Mouse (Mus musculus) limb, embryonic 11.5 days (tissue): ENCODE data around the gene Prune2. TPM values are rescaled to one million over a fixed set of nuclear protein-coding genes. Genes with fewer than 3 reads are reported as not detected.

Source experiments
- ATAC-seq: fragments of 200-750 bp; cut with Nextera tagmentation; 2 replicates; pipeline ENCODE4 v1.8.0; 2017; ENCODE audit warnings: low read depth; ENCODE audit not compliant: insufficient number of reproducible peaks, low FRiP score, low TSS enrichment
- DNase-seq: peaks from one replicate; pipeline ENCODE4 v3.0.0-alpha.2; 2015; ENCODE audit warnings: low spot score
- H3K27ac ChIP-seq: fragments of 300-500 bp; sonication (generic); replicated peaks from 2 replicates; pipeline ENCODE4 v1.5.1; 2014; ENCODE audit warnings: low read depth, mild to moderate bottlenecking, low read length
- H3K27me3 ChIP-seq: fragments of 300-500 bp; sonication (generic); 2 replicates; pipeline ENCODE4 v1.6.1; 2014; ENCODE audit warnings: mild to moderate bottlenecking, low read length, mixed read lengths; ENCODE audit not compliant: control insufficient read depth, insufficient read depth
- H3K36me3 ChIP-seq: fragments of 300-500 bp; sonication (generic); 2 replicates; pipeline ENCODE4 v1.6.1; 2014; ENCODE audit warnings: mild to moderate bottlenecking, low read length, moderate library complexity, mixed read lengths; ENCODE audit not compliant: control insufficient read depth, insufficient read depth
- H3K4me1 ChIP-seq: fragments of 300-500 bp; sonication (generic); 2 replicates; pipeline ENCODE4 v1.6.1; 2014; ENCODE audit warnings: low read length, mixed read lengths; ENCODE audit not compliant: control insufficient read depth, insufficient read depth
- H3K4me2 ChIP-seq: fragments of 300-500 bp; sonication (generic); 2 replicates; pipeline ENCODE4 v1.6.1; 2014; ENCODE audit warnings: low read depth, mild to moderate bottlenecking, moderate library complexity; ENCODE audit not compliant: severe bottlenecking
- H3K4me3 ChIP-seq: fragments of 300-500 bp; sonication (generic); 2 replicates; pipeline ENCODE4 v1.5.1; 2014; ENCODE audit warnings: low read depth, low read length
- H3K9ac ChIP-seq: fragments of 300-500 bp; sonication (generic); 2 replicates; pipeline ENCODE4 v1.6.1; 2014; ENCODE audit warnings: mild to moderate bottlenecking, low read length
- H3K9me3 ChIP-seq: fragments of 300-500 bp; sonication (generic); 2 replicates; pipeline ENCODE4 v1.6.1; 2016; ENCODE audit warnings: low read length; ENCODE audit not compliant: control insufficient read depth
- WGBS: fragments of 180-500 bp; shearing (Covaris S2); extraction: QIAGEN DNeasy Blood & Tissue Kit; methylation state at CpG from one replicate; pipeline ENCODE4 v1.1.7; 2014; 5-methylcytosine and 5-hydroxymethylcytosine counted together
- polyA plus RNA-seq: library from polyadenylated mRNA; unstranded; fragments of >200 nt; fragmentation: Nextera tagmentation; extraction: Ambion mirVana; gene quantifications from 2 replicates; pipeline ENCODE4 v1.2.1, GENCODE M21; 2014

The Prune2 gene
- polyA plus RNA-seq, 1 experiment from 2014 or later: 0.55 TPM

- ATAC-seq: no peak
- no peak overlapping the region for H3K4me2 ChIP-seq
- no peak overlapping the region for H3K9ac ChIP-seq
- peaks cover 8% of the 10 kb centered on the region; the same call in 1 of the 2 replicates for H3K27me3 ChIP-seq
- H3K4me3 ChIP-seq: no peak overlapping the region
- DNase-seq: no peak
- H3K4me1 ChIP-seq: peaks cover 11% of the 10 kb centered on the region
- H3K9me3 ChIP-seq: no peaks in the 10 kb centered on the region
- H3K27ac ChIP-seq: no peak overlapping the region
- H3K36me3 ChIP-seq: no peaks in the 10 kb centered on the region
- WGBS: 77% methylated on average over 6 of the region's 6 CpGs
These were observed 1.2 kb upstream of the Prune2 start for GRCm38 (mm10) chr19:16954736-16955135.

- H3K27ac ChIP-seq: no peak overlapping the region
- ATAC-seq: no peak
These were observed 696 bp upstream of the Prune2 start for GRCm38 (mm10) chr19:16955231-16955612.

DNA sequence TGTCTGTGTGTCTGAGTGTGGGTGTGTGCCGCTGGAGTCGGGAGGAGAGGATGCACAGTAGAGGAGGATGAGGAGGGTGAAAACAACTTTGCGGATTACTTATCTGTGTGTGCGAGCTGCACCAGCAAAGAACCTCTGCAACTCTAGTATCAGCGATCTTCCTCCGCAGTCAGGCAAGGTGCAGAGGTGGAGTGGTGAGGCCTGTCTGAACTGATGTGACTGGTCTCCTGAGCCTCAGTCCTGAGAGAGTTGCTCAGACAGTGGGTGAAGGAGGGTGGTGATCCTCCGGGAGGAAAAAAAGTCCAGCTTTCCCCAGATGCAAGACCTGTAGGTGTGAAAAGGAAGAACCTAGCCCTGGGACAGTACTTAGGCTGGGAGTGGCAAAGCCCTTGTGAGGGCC lies 401 bp downstream of the Prune2 start:
- no peak for DNase-seq
- H3K27me3 ChIP-seq: peaks cover 8% of the 10 kb centered on the region; the same call in 1 of the 2 replicates
- WGBS: 2% methylated on average over 7 of the region's 7 CpGs

More at GRCm38 (mm10) chr19:16955231-16955612, 696 bp upstream of the Prune2 start:
- Histone ChIP-seq H3K4me3 (no peak overlapping the region), H3K9me3 (no peaks in the 10 kb centered on the region), H3K4me2 (peak overlapping the region; percentile 73; the same call in 1 of the 2 replicates), H3K36me3 (no peaks in the 10 kb centered on the region), H3K4me1 (peaks cover 11% of the 10 kb centered on the region), H3K27me3 (peaks cover 8% of the 10 kb centered on the region; the same call in 1 of the 2 replicates), H3K9ac (no peak overlapping the region)
- 64% methylated on average over 9 of the region's 9 CpGs for WGBS
- DNase-seq: no peak

GRCm38 (mm10) chr19:16959051-16959450 lies 3.1 kb downstream of the Prune2 start:
- no peak overlapping the region for H3K27ac ChIP-seq
- no peak for DNase-seq
- H3K9ac ChIP-seq: no peak overlapping the region
- H3K9me3 ChIP-seq: no peaks in the 10 kb centered on the region
- no peaks in the 10 kb centered on the region for H3K36me3 ChIP-seq
- WGBS: 85% methylated on average over 4 of the region's 4 CpGs
- H3K4me3 ChIP-seq: no peak overlapping the region
- no peak overlapping the region for H3K4me2 ChIP-seq
- peaks cover 8% of the 10 kb centered on the region; the same call in 1 of the 2 replicates for H3K27me3 ChIP-seq
- ATAC-seq: no peak
- peaks cover 11% of the 10 kb centered on the region for H3K4me1 ChIP-seq

More for the DNA sequence above, 401 bp downstream of the Prune2 start:
- no peaks in the 10 kb centered on the region for H3K9me3 ChIP-seq
- H3K27ac ChIP-seq: no peak overlapping the region
- ATAC-seq: no peak
- H3K36me3 ChIP-seq: no peaks in the 10 kb centered on the region
- H3K4me3 ChIP-seq: peak overlapping the region; percentile 33
- H3K4me2 ChIP-seq: peak overlapping the region; percentile 73
- H3K9ac ChIP-seq: no peak overlapping the region; the same call in 1 of the 2 replicates
- H3K4me1 ChIP-seq: peaks cover 11% of the 10 kb centered on the region

- 72% methylated on average over 8 of the region's 8 CpGs for WGBS
- no peak overlapping the region for H3K4me2 ChIP-seq
- H3K27ac ChIP-seq: no peak overlapping the region
- H3K9ac ChIP-seq: no peak overlapping the region
- no peak overlapping the region for H3K4me3 ChIP-seq
- no peaks in the 10 kb centered on the region for H3K9me3 ChIP-seq
- no peak for DNase-seq
- H3K36me3 ChIP-seq: no peaks in the 10 kb centered on the region
- H3K27me3 ChIP-seq: peaks cover 8% of the 10 kb centered on the region; the same call in 1 of the 2 replicates
- peaks cover 11% of the 10 kb centered on the region for H3K4me1 ChIP-seq
- ATAC-seq: no peak
These were observed 3.6 kb downstream of the Prune2 start for GRCm38 (mm10) chr19:16959551-16959950.

- H3K27me3 ChIP-seq: peaks cover 4% of the 10 kb centered on the region; the same call in 1 of the 2 replicates
- H3K27ac ChIP-seq: no peak overlapping the region
- H3K36me3 ChIP-seq: no peaks in the 10 kb centered on the region
- H3K4me2 ChIP-seq: no peak overlapping the region
- WGBS: 92% methylated on average over 3 of the region's 3 CpGs
- no peaks in the 10 kb centered on the region for H3K9me3 ChIP-seq
- H3K4me1 ChIP-seq: peaks cover 6% of the 10 kb centered on the region; the same call in 1 of the 2 replicates
- no peak overlapping the region for H3K4me3 ChIP-seq
- no peak overlapping the region for H3K9ac ChIP-seq
- DNase-seq (no peak), ATAC-seq (no peak)
These were observed 5.1 kb downstream of the Prune2 start for GRCm38 (mm10) chr19:16961036-16961435.

- no peak for ATAC-seq
- H3K36me3 ChIP-seq: no peaks in the 10 kb centered on the region
These were observed 7.3 kb downstream of the Prune2 start for GRCm38 (mm10) chr19:16963178-16963577.

DNA sequence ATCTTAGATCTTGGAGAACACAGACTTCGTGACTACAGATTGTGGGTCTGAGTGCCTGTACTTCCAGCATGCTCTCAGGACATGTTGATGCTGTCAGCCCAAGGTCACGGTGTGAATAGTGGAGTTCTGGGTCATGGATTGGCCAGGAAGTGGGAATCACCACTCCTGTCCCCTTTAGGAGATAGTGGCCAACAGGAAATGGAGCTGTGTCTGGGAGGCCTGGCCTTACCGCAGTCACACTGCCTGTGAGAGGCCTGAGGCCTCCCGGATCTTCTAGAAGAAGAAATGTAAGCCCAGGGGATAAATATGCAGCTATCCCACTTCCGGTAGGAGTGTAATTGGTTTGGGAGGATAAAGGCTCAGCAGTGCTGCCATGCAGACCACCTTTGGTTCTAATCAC lies 12.8 kb downstream of the Prune2 start:
- no peak for ATAC-seq
- Histone ChIP-seq H3K4me2 (no peak overlapping the region), H3K4me1 (no peaks in the 10 kb centered on the region), H3K4me3 (no peak overlapping the region), H3K9me3 (no peaks in the 10 kb centered on the region), H3K9ac (no peak overlapping the region), H3K36me3 (no peaks in the 10 kb centered on the region), H3K27ac (no peak overlapping the region), H3K27me3 (no peaks in the 10 kb centered on the region)
- no peak for DNase-seq
- 91% methylated on average over 5 of the region's 5 CpGs for WGBS

More at GRCm38 (mm10) chr19:16963178-16963577, 7.3 kb downstream of the Prune2 start:
- no peaks in the 10 kb centered on the region for H3K27me3 ChIP-seq
- no peak overlapping the region for H3K4me3 ChIP-seq
- no peak for DNase-seq
- no peaks in the 10 kb centered on the region for H3K4me1 ChIP-seq
- no peak overlapping the region for H3K4me2 ChIP-seq
- H3K27ac ChIP-seq: no peak overlapping the region
- 84% methylated on average over 3 of the region's 3 CpGs for WGBS
- no peak overlapping the region for H3K9ac ChIP-seq
- no peaks in the 10 kb centered on the region for H3K9me3 ChIP-seq

GRCm38 (mm10) chr19:16970612-16971011 lies 14.7 kb downstream of the Prune2 start:
- no peaks in the 10 kb centered on the region for H3K27me3 ChIP-seq

More at GRCm38 (mm10) chr19:16970612-16971011, 14.7 kb downstream of the Prune2 start:
- no peak overlapping the region for H3K27ac ChIP-seq
- no peak for ATAC-seq
- no peaks in the 10 kb centered on the region for H3K4me1 ChIP-seq
- DNase-seq: no peak
- H3K9ac ChIP-seq: no peak overlapping the region
- H3K9me3 ChIP-seq: no peaks in the 10 kb centered on the region
- H3K36me3 ChIP-seq: no peaks in the 10 kb centered on the region
- H3K4me3 ChIP-seq: no peak overlapping the region
- WGBS: 70% methylated on average over 2 of the region's 2 CpGs
- no peak overlapping the region for H3K4me2 ChIP-seq
